8 mouse cellular contexts compared by ENCODE assay signal in genomic region chr2:32167819-32168218, GRCm38 (mm10). TPM values are rescaled to one million over a fixed set of nuclear protein-coding genes. Genes with fewer than 3 reads are reported as not detected.
DNase-seq lines count a peak whose midpoint lies in the region; ATAC-seq and TF ChIP-seq lines count a peak whose summit lies in the region.

No protein-coding gene starts in this region.

- peak; percentile 37 for ATAC-seq in activated CD4-positive, CD25-positive, alpha-beta regulatory T cell, adult 4 months
- ATAC-seq in forebrain, embryonic 12.5 days (ENCODE audit: low FRiP score) = peak; percentile 84
- peak; percentile 52; the same call in 1 of the 2 replicates for ATAC-seq in lung, embryonic 15.5 days (ENCODE audit: borderline replicate concordance, extremely low read depth, low FRiP score, low TSS enrichment)
- ATAC-seq in neural tube, embryonic 15.5 days (ENCODE audit: low FRiP score) = peak; percentile 45

- intact Hi-C loops in heart, postnatal 14 days (cut with DNase I) = loop anchor here (2.0 kb wide), 1 partner anchor 15 kb away; no protein-coding TSS in a partner anchor

- H3K4me3 ChIP-seq in forebrain, embryonic 12.5 days (replicated peaks) = 0 out of 2 replicates have a peak overlapping the region, but pooled peaks have one; percentile 10
- peak overlapping the region; percentile 38 for H3K4me3 ChIP-seq in layer of hippocampus, adult 2 months
- H3K4me3 ChIP-seq in lung, embryonic 15.5 days = 0 out of 2 replicates have a peak overlapping the region, but pooled peaks have one; percentile 2
- H3K4me3 ChIP-seq in neural tube, embryonic 15.5 days (replicated peaks) = 0 out of 2 replicates have a peak overlapping the region, but pooled peaks have one; percentile 9

- no peaks in the 10 kb centered on the region for H3K36me3 ChIP-seq in forebrain, embryonic 12.5 days (replicated peaks)
- no peaks in the 10 kb centered on the region for H3K36me3 ChIP-seq in lung, embryonic 15.5 days
- H3K36me3 ChIP-seq in neural tube, embryonic 15.5 days = no peaks in the 10 kb centered on the region

- WGBS in forebrain, embryonic 12.5 days = 4% methylated on average over 7 of the region's 7 CpGs
- 7% methylated on average over 7 of the region's 7 CpGs for WGBS in lung, embryonic 15.5 days
- WGBS in neural tube, embryonic 15.5 days = 5% methylated on average over 7 of the region's 7 CpGs

- TF ChIP-seq CTCF in layer of hippocampus, adult 2 months (conservative IDR thresholded peaks at IDR 0.05) = peak; percentile 60

- H3K9ac ChIP-seq in forebrain, embryonic 12.5 days = peak overlapping the region; percentile 36; the same call in 1 of the 2 replicates
- H3K9ac ChIP-seq in lung, embryonic 15.5 days = no peak overlapping the region
- H3K9ac ChIP-seq in neural tube, embryonic 15.5 days (replicated peaks) = peak overlapping the region; percentile 8; the same call in 1 of the 2 replicates

- H3K4me2 ChIP-seq in forebrain, embryonic 12.5 days = peak overlapping the region; percentile 47
- peak overlapping the region; percentile 30 for H3K4me2 ChIP-seq in lung, embryonic 15.5 days
- H3K4me2 ChIP-seq in neural tube, embryonic 15.5 days = peak overlapping the region; percentile 41

- no peaks in the 10 kb centered on the region for H3K9me3 ChIP-seq in forebrain, embryonic 12.5 days
- no peaks in the 10 kb centered on the region for H3K9me3 ChIP-seq in lung, embryonic 15.5 days
- no peaks in the 10 kb centered on the region for H3K9me3 ChIP-seq in neural tube, embryonic 15.5 days (replicated peaks)

- peak overlapping the region; percentile 88 for H3K27ac ChIP-seq in forebrain, embryonic 12.5 days
- peak overlapping the region; percentile 93 for H3K27ac ChIP-seq in layer of hippocampus, adult 2 months
- H3K27ac ChIP-seq in lung, embryonic 15.5 days = peak overlapping the region; percentile 77
- H3K27ac ChIP-seq in neural tube, embryonic 15.5 days (replicated peaks) = peak overlapping the region; percentile 82

- no peaks in the 10 kb centered on the region for H3K27me3 ChIP-seq in forebrain, embryonic 12.5 days
- no peaks in the 10 kb centered on the region for H3K27me3 ChIP-seq in lung, embryonic 15.5 days
- H3K27me3 ChIP-seq in neural tube, embryonic 15.5 days (replicated peaks) = no peaks in the 10 kb centered on the region

- H3K4me1 ChIP-seq in forebrain, embryonic 12.5 days = peaks cover 82% of the 10 kb centered on the region
- peaks cover 81% of the 10 kb centered on the region for H3K4me1 ChIP-seq in lung, embryonic 15.5 days
- H3K4me1 ChIP-seq in neural tube, embryonic 15.5 days = peaks cover 79% of the 10 kb centered on the region

- peak; percentile 82 for DNase-seq in CD4-positive, CD25-positive, alpha-beta regulatory T cell, adult 2 months (ENCODE audit: low read depth, low spot score)
- DNase-seq in heart, postnatal 14 days = peak; percentile 72 to 74
- peak; percentile 64 to 78 for DNase-seq in layer of hippocampus, adult 2 months (ENCODE audit: low spot score in 2 of 2)
- peak; percentile 87 for DNase-seq in thymus, postnatal 4 days

RNA-seq across cellular contexts. Expression of gene Prrc2b, which starts 16.9 kb away (rescaled TPM):
- polyA plus RNA-seq in activated CD4-positive, CD25-positive, alpha-beta regulatory T cell, adult 4 months (2017; shearing (Covaris generic)) = 10 to 100 TPM; 32.0 to 32.6 TPM
- 96.9 and 110 TPM in 2 replicates for polyA plus RNA-seq in forebrain, embryonic 12.5 days (2016; fragmentation: Nextera tagmentation; extraction: Ambion mirVana)
- 100 to 1,000 TPM in 1 of 2 experiments, 10 to 100 TPM in 1; 92.9 to 101 TPM for total RNA-seq in heart, postnatal 14 days (2021)
- 100 to 1,000 TPM; 288 to 305 TPM for total RNA-seq in layer of hippocampus, adult 2 months (2021)
- polyA plus RNA-seq in lung, embryonic 15.5 days (2015; fragmentation: Nextera tagmentation; extraction: Ambion mirVana) = 49.5 and 51.7 TPM in 2 replicates
- 56.6 and 59.9 TPM in 2 replicates for polyA plus RNA-seq in neural tube, embryonic 15.5 days (2015; fragmentation: Nextera tagmentation; extraction: Ambion mirVana)

Comparison
In these comparisons a context has a peak if more than half of its experiments do, and no peak if none do; other contexts are left out.
1. Peak in every context shown above with its lines: DNase-seq, ATAC-seq, H3K4me3 ChIP-seq and H3K27ac ChIP-seq.